Mouse (Mus musculus) right cerebral cortex, adult 2 months (tissue): ENCODE measurements at regions not wholly inside any gene's neighbourhood (a gene's known extent, or its start where the extent isn't known, plus 50 kb on each side); places are given as distances from the start of the nearest gene placed in this dataset.

Source experiments
- DNase-seq, 2 experiments: peaks; one replicate each; pipeline ENCODE4 v3.0.0; 2021 to 2022; ENCODE audit warnings: low spot score in 2 of 2

GRCm38 (mm10) chr1:124674420-124674819 is 629.1 kb upstream of the Dpp10 start:
- DNase-seq, result no peak

GRCm38 (mm10) chr1:124652872-124653271 is 607.5 kb upstream of the Dpp10 start:
- no peak for DNase-seq

- peak in 1 of 2 experiments; percentile 6 for DNase-seq
Measured at GRCm38 (mm10) chr1:124652251-124652861, 607.0 kb upstream of the Dpp10 start.

GRCm38 (mm10) chr1:124635246-124635768 is 589.9 kb upstream of the Dpp10 start:
- no peak for DNase-seq

GRCm38 (mm10) chr1:124630084-124630483 is 584.7 kb upstream of the Dpp10 start:
- DNase-seq, result no peak

- no peak for DNase-seq
Measured at GRCm38 (mm10) chr1:124584620-124585019, 539.3 kb upstream of the Dpp10 start.
